Mouse (Mus musculus) c-Kit-positive CD71-negative TER-119-negative erythroid progenitor cells, embryonic 14.5 days (primary cell): Measurements from ENCODE around the gene Zbtb48.

Experiments
- DNase-seq: peaks from one replicate; pipeline ENCODE4 v3.0.0-alpha.2; 2013; ENCODE audit warnings: low read depth

The Zbtb48 gene

GRCm38 (mm10) chr4:152029087-152029486 lies 1.6 kb upstream of the Zbtb48 start:
- DNase-seq: no peak

DNA sequence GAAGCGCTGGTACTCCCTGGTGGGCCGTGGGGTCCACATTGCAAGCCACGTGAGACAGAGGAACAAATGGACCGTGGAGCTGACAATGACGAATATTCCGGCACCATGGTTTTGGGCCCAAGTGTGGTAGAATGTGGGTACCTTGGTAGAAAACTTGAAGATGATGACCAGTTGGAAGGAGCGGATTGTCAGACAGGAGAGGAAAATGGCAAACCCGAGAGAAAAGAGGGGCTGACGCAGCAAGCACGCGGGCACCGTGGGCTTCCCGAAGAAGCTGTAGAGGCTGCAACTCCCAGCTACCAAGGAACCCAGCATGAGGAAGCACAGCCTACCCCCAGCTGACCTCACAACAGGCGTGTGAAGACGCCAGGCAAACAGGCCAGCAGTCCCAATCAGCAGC lies 985 bp upstream of the Zbtb48 start:
- no peak for DNase-seq

GRCm38 (mm10) chr4:152026751-152027508 lies 541 bp downstream of the Zbtb48 start:
- DNase-seq: no peak

DNA sequence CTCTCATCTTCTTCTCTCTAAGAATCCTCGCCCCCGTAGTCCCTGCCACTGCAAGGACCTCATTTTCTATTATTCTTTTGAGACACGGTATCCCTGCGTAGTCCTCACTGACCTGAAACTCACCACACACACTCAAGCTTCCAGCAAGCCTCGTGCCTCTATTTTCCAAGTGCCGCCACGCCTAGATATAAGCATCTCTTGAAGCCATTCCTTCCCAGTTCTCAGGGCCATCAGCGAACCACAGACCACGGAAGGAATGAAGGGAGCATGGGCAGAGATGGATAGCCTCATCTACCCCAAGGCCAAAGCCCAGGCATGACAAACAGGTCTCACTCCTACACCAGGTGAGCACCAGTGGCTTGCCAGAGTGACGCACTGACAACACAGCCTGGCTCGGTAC lies 2.9 kb downstream of the Zbtb48 start:
- no peak for DNase-seq

DNA sequence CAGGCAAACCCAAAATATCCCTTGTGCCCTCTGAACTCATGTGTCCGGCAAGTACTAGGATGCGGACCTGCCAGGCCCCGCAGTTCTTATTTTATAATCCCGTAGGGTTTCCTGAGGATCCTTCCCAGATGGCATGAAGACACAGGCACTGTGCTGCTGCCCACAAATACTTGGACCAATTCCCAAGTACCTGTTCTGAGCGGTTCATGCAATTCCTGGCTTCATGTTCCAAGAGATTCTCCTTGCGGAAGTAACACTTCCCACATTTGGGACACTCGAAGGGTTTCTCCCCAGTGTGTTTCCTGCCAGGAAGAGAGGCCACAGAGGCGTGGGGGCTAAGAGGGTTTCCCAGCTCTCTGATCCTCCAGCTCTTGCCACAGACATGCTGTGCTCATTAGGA lies 5.0 kb downstream of the Zbtb48 start:
- DNase-seq: no peak

DNA sequence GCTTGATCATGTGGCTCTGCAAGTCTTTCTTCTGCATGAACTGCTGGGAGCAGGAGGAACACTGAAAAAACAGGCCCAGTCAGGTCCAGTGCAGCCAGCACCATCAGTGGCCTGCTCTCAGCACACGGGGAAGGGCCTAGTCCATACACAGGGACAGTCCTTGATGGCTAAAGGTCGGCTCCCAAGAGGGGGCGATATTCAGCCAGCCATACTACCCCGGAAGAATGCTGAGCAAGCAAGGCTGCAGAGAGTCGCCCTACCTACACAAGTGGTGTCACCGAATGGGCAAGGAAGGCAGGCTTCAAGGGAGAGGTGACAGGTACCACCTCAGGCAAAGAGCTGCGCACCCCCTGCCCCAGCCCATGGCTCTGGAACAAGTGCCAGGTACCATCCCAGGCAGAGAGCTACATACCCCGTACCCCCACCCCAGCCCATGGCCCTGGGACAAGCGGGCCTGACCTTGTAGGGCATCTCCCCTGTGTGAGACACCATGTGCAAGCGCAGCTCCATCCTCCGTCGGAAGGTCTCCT lies 5.8 kb downstream of the Zbtb48 start:
- DNase-seq: no peak

GRCm38 (mm10) chr4:152020024-152020423 lies 7.4 kb downstream of the Zbtb48 start:
- DNase-seq: no peak

DNA sequence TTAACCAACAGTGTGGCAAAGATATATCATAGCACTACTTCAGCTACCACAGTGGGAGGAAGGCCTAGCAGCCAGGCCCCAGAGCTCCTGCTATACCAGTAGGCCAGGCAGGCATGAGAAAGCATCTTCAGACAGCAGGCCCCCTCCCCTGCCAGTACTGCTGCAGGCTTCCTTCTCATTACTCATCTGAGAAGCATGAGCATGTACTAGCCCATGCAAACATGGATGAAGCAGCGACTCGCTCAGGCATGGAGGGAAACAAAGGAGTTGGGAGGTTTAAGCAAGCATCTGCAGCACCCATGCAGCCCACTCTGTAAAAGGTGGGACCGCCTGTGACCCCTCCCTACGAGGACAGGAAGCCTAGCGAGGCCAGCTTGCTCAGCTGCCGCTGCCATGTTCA lies 8.4 kb downstream of the Zbtb48 start:
- DNase-seq: no peak

DNA sequence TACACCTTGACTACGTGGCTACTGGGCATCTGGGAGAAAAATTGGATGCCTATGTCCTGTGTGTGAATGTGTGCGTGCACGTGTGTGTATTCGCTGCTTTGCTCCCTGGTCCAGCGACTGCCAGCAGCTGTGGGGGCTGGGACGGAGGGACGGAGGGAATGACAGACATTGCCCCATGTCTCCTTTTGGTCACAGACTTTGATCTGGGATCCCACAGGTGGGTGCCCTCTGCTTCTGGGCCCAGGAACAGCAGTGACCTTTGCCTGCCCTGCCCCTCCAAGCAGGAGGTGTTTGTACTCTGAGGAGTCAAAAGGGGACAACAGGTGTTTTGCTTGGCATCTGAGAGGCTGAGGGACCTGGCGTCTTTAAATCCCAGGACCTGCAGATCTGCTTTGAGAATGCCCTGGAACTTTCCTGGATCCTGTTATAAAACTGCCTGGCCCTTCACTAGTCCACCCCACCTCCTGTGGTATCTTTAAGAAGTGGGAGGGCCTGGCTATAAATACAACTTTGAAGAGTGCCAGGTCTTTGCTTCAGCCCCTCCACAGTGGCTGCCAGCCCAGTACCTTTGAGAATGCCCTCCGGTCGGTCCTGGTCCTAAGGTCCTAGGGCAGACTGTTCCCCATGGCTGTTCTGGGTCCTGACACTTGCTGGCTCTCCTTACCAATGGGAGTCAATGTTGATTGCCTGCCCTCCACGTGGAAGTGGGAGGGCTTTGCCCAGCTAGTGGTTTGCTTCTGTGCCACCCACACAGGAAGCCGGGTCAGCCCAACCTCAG lies 14.2 kb downstream of the Zbtb48 start:
- DNase-seq: no peak

DNA sequence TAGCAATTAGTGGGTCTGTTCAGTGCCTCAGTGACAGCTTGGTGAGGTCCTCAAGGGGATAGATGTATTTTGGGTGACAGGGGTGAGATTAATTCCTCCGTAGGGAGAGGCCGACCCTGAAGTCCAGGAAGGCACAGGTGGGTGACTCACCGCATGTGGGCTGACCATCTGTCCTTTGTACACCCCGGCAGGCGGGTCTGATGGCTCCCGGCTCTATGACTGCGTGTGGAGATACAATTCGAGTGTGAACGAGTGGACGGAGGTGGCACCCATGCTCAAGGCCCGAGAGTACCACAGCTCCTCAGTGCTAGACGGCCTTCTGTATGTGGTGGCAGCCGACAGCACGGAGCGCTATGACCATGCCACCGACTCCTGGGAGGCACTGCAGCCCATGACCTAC lies 15.4 kb downstream of the Zbtb48 start:
- no peak for DNase-seq

DNA sequence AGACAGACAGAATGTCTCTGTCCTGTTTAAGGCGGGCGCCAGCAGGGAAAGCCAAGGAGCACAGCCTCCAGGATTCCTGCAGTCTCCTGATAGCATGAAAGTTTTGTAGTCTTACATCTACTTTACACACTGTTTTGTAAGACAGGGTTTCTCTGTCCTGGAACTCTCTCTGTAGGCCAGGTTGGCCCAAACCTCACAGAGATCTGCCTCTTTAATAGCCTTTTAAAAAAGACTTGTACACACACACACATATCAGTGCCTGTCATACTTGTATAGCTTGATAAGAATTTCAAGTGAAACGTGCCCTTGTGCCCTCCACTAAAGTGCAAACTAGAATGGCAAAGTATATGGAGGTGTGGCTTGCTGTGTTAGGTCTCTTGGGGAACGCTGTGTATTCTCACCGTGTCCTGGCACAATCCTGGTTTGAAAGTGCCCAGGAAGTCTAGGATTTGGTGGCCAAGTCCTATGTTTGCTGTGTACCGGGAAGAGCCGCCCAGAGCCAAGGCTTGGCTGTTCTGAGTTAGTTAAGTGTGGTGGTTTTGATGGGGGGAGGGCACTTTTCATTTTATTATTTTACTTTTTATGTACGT lies 16.2 kb downstream of the Zbtb48 start:
- no peak for DNase-seq

DNA sequence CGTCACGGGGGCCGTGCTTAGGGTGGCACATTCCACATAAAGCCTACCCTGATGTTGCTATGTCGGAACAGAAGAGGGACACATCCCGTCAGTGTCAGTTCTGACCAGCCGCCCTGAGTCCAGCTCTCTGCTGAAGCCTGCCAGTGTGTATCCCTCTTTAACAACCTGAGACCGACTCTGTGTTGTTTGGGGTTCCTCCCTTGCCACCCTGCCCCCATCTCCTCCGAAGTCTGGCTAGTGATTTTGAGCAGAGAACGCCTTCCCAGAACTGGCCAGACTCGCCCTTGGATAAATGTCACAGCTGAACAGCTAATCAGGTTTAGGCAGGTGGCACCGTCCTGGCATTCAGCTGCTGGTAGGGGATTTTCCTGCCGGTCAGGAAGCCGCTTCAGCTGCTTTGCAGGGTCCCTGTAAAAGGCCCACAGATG lies 16.8 kb downstream of the Zbtb48 start:
- DNase-seq: no peak

DNA sequence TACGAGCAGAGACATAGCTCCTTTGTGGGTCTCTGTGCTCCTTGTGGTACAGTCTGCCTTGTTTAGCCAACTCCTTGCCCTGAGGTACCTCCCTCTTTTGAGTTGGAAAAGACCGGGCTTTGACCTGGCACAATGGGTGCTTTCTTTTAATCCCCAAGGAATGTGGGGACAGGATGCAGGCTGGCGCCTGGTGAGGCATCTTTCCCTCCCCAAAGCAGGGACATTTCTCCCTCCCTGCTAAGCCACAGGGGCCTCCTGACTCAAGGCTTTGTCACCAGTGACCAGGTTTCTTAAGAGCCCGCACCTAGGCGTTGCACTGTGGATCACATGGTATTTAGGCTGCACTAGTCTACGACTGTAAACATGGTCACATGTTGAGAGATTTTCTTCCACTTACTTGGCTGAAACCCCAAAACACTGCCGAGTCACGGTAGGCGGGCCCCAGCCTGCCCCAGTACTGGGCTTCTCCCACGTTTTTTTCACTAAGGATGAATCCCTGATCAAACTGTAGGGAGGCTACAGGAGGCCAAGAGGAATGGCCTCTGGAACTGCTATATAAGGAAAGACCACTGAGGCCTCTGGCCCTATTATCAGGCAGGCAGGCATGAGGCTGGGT lies 17.3 kb downstream of the Zbtb48 start:
- no peak for DNase-seq

DNA sequence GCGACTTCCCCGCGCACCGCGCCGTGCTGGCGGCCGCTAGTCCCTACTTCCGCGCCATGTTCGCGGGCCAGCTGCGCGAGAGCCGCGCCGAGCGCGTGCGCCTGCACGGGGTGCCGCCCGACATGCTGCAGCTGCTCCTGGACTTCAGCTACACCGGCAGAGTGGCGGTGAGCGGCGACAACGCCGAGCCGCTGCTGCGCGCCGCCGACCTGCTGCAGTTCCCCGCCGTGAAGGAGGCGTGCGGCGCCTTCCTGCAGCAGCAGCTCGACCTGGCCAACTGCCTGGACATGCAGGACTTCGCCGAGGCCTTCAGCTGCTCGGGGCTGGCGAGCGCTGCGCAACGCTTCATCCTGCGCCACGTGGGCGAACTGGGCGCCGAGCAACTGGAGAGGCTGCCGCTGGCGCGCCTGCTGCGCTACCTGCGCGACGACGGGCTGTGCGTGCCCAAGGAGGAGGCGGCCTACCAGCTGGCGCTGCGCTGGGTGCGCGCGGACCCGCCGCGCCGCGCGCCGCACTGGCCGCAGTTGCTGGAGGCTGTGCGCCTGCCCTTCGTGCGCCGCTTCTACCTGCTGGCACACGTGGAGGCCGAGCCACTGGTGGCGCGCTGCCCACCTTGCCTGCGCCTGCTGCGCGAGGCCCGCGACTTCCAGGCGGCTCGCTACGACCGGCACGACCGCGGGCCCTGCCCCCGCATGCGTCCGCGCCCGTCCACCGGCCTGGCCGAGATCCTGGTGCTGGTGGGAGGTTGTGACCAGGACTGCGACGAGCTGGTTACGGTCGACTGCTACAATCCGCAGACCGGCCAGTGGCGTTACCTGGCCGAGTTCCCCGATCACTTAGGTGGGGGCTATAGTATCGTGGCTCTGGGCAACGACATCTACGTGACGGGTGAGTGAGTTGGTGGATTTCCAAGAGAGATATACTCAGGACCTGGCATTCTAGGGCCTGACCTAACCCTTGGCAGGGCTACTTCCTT lies 18.1 kb downstream of the Zbtb48 start:
- no peak for DNase-seq

DNA sequence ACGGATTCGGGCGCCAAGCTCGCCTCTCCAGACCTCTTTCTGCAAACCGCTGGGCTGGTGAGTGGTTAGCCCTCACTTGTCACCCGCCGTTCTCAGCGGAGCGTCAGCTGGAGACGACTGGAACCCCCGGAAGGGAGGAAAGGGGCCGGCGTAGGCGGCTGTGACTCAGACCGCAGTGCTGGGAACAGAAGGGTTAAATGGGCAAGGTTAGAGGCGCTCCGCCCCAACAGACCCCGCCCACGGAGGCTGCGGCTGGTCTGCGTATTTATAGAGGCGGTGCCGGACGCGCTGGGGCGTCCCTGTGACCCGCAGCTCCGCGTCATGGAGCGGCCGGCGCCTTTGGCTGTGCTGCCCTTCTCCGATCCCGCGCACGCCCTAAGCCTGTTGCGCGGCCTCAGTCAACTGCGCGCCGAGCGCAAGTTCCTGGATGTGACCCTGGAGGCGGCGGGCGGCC lies 18.8 kb downstream of the Zbtb48 start, which contains the start of gene Klhl21:
Gene Klhl21, plus strand, starts transcription at position 182 of the 454 bp plus-strand sequence.
- peak; percentile 93 for DNase-seq

GRCm38 (mm10) chr4:152008148-152008500 lies 19.3 kb downstream of the Zbtb48 start:
- no peak for DNase-seq

DNA sequence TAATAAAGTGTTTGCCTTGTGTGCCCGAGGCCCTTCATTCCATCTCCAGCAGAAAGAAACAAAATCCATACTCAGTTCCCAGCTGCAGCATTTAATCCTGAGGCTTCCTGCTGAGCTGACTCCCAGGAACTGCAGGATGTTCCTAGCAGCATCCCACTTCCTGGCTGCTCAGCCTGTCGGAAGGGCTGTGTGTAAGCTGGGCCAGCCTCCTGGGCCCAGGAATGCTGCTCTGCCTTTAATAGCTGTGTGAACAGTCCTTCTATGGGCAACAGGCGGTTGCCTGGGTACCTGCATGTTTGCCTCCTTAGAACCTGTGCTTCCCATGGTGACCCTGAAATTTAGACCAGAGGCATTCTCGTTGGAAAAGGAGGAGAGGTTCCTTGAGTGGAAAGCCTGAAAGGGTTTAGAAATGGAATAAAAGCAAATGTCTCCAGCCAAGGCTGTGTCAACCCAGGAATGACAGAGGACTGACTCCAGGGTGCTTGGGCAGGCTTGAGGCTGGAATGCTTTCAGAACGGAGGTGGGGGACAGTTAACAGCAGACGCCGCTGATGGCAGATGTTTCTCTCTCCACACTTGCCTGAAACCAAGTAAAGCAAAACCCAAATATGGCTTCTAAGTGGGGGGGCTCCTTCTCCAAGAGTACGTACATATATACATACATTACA lies 19.9 kb downstream of the Zbtb48 start:
- no peak for DNase-seq

GRCm38 (mm10) chr4:152006812-152007211 lies 20.7 kb downstream of the Zbtb48 start:
- DNase-seq: no peak

GRCm38 (mm10) chr4:152006137-152006536 lies 21.3 kb downstream of the Zbtb48 start:
- no peak for DNase-seq

DNA sequence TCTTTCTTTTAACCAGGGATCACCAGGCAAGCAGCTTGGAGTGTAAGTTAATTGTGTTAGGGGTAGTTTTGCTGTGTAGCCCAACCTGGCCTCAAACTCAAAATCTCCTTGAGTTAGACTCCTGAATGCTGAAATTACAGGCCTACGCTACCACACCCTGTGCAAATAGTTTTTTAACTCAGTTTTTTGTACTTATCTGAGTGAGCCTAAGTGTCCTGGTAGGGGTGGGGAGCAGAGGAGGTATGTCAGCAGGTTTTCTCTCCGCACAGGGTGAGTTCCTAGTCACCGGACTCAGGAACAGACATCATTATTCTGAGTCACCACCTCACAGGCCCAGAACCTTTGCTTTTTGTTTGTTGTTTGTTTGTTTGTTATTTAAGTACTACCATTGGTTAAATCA lies 25.4 kb downstream of the Zbtb48 start:
- no peak for DNase-seq

DNA sequence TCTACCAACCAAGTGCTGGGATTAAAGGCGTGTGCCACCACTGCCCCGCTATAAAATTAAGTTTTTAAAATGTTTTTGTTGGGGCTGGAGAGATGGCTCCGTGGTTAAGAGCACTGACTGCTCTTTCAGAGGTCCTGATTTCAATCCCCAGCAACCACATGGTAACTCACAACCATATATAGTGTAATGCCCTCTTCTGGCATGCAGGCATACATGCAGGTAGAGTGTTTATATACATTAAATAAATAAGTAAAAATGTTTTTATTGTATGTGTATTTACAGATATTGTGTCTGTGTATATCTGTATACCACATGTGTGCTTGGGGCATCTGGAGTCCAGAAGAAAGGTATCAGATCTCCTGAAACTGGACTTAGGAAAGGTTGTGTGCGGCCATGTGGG lies 26.1 kb downstream of the Zbtb48 start:
- no peak for DNase-seq
